Mouse (Mus musculus) heart, postnatal 14 days (tissue): ENCODE data around the gene A630095N17Rik. TPM values are rescaled to one million over a fixed set of nuclear protein-coding genes. Genes with fewer than 3 reads are reported as not detected.
A peak's percentile ranks its signal among the peaks of the same experiment; 100 is the strongest.

Source experiments
- DNase-seq, 2 experiments: peaks; one replicate each; pipeline ENCODE4 v3.0.0; 2021 to 2022
- intact Hi-C: fragments of 180-260 bp; cut with DNase I; formaldehyde crosslinking; loops from one replicate; pipeline ENCODE4 v1.15.1; 2025
- long read RNA-seq, 2 experiments: library from polyadenylated mRNA; stranded (forward); transcript quantifications; one replicate each; pipeline ENCODE4 v2.0.0; 2021
- total RNA-seq, 2 experiments: library from RNA; stranded (reverse); gene quantifications; 2 replicates each; pipeline ENCODE4 v1.2.3; 2021

The A630095N17Rik gene
- not detected for total RNA-seq
- long read RNA-seq, experiment 1 = 0 reads
- long read RNA-seq, experiment 2 = 0 reads

- intact Hi-C loops = no loop called here
- DNase-seq = no peak
Observed at GRCm38 (mm10) chr1:75231664-75232152, at the start of gene A630095N17Rik. Gene A630095N17Rik (minus strand): TSS chr1:75232102.

DNA sequence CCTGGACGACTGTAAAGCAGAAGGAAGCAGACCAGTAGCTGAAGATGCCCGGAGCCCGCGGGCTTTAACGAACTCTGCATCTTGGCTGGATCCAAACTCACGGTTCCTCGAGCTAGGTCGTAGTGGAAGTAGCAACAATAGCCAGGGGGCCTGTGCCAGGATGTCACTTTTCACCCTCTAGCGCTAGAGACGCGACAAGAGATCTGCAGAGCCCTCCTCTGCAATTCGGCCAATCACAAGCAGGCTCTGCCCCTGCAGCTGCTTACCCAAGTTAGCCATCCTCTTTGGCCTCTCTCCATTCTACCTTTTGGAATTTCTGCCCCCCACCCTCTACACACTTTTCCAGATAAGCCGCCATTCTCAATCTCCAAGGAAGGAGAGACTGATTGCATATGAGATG lies 46.3 kb upstream of the A630095N17Rik start, which contains the start of gene Resp18:
Gene Resp18, minus strand, starts transcription at position 188 of the 400 bp plus-strand sequence.
- intact Hi-C loops = no loop called here
- DNase-seq = no peak

DNA sequence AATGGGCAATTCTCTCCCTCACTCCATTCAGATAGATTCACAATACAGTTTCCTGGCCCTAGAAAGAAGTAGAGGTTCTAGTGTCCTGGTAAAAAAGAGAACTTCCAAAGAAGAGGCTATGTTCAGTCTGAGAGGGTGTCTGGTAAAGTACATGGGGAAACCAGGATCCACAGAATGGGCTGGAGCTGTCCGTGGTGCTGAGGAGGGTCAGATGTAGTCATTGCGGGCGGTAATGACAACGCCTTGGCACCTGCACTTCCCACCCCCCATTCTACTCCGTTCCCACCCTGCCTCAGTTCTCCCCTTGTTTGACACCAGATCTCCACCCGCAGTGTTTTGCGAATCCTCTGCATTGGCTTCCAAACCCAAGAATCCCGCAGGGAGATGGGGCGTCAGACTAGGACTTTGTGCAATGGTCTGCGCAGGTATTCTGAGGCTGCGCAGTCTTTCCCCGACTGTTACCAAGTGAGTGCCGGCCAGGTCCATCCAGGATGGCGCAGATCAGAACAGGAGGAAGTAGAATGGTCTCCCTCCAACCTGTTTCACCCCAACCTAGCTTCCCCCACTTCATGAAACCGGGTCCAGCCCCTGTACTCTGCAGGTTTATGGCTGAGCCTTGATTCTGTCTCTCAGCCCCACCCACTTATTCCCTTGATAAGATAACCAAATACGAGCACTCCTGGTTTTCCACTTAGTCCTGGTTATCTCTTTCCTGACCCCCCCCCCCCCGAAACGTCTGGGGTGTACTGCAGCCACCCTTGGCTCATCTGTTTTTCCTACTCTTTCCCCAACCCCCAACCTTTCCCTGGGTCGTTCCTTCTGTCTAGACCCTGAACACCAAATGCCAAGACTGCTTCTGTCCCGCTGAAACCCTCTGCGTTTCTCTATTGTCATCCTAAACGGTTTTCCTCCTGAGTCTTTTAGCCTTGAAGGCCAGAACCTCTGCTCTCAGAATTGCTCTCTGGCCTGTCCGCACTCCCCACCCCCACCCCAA lies 45.6 kb upstream of the A630095N17Rik start:
- intact Hi-C loops = no loop called here
- DNase-seq = peak; percentile 67 to 77

GRCm38 (mm10) chr1:75264091-75264880 lies 32.4 kb upstream of the A630095N17Rik start, which contains the start of gene Ptprn:
Gene Ptprn (minus strand): TSS chr1:75264502.
- DNase-seq = no peak
- intact Hi-C loops = no loop called here

GRCm38 (mm10) chr1:75262969-75263951 lies 31.4 kb upstream of the A630095N17Rik start:
- intact Hi-C loops = no loop called here
- peak; percentile 70 to 85 for DNase-seq

GRCm38 (mm10) chr1:75261278-75261677 lies 29.4 kb upstream of the A630095N17Rik start:
- no peak for DNase-seq
- intact Hi-C loops = no loop called here

DNA sequence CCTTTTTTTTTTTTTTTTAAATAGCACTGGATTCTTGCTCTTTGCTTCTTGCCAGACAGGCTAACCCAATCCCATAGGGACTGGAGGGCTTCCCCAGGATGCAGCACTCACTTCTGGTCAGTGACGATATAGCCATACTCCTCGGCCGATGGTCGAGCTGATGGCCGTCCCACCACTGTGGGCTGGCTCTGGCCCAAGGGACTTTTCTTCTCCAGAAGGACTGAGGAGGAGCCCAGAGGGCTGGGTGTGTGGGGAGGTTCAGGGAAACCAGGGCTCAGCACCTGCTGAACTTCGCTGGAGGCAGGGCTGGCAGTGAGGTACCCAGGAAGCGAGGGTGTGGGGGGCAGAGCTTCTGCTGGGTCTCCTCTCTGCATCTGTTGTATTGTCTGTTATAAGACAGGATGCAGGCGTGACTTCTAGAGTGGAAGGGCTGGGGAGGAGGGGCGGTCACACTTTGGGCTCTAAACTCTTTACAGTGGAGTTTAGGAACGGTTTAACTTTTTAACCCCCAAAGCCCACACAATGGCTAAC lies 23.7 kb upstream of the A630095N17Rik start:
- DNase-seq = peak in 1 of 2 experiments; percentile 36
- intact Hi-C loops = loop anchor here (2.0 to 10.0 kb wide), 2 partner anchors 35 to 311 kb away; no protein-coding TSS in a partner anchor

DNA sequence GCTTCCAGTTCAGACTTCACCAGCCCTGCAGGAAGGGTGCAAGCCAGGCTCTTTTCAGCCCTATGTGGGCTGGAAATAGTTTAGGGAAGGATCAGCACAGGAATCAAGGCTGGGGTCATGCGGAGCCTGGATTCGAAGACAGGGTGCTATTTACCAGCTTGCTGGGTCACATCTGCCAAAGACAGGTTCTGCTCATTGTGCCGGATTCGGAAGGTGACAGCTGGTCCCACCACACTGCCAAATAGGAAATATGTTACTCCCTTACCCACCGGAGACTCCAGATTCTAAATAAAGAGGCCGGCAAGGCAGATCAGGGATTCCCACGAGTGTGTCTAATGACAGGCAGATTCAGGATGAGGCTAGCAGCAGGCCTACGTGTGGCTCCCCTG lies 22.7 kb upstream of the A630095N17Rik start:
- no peak for DNase-seq
- intact Hi-C loops = loop anchor here (2.0 to 10.0 kb wide), 4 partner anchors 36 to 310 kb away; partner anchors contain the start of gene Abcb6

- peak; percentile 79 to 92 for DNase-seq
- intact Hi-C loops = loop anchor here (2.0 to 10.0 kb wide), 5 partner anchors 19 to 309 kb away; partner anchors contain the start of gene Abcb6
Observed at GRCm38 (mm10) chr1:75253849-75254624, 22.1 kb upstream of the A630095N17Rik start.

- DNase-seq = no peak
- intact Hi-C loops = loop anchor here (2.0 to 10.0 kb wide), 4 partner anchors 18 to 308 kb away; partner anchors contain the start of gene Abcb6
Observed at GRCm38 (mm10) chr1:75253029-75253428, 21.1 kb upstream of the A630095N17Rik start.

DNA sequence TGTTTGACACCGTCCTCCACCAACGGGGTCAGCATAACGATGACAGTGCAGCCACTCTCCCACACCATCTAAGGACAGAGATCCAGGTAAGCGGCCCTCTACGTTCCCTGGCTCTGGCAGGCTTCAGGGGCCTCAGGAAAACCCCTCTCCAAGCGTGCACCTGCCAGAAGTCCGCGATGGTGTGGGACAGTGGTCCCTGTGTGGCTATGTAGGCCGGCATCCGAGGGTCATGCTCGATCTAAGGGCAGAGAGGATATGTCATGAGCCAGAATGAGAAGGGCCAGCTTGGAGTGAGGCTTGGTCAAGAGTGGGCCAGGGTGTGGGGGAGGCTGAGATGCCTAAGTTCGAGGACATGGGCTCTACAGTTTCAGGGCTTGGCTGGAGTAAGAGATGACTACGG lies 20.4 kb upstream of the A630095N17Rik start:
- DNase-seq = no peak
- intact Hi-C loops = loop anchor here (2.0 to 10.0 kb wide), 4 partner anchors 18 to 308 kb away; partner anchors contain the start of gene Abcb6

DNA sequence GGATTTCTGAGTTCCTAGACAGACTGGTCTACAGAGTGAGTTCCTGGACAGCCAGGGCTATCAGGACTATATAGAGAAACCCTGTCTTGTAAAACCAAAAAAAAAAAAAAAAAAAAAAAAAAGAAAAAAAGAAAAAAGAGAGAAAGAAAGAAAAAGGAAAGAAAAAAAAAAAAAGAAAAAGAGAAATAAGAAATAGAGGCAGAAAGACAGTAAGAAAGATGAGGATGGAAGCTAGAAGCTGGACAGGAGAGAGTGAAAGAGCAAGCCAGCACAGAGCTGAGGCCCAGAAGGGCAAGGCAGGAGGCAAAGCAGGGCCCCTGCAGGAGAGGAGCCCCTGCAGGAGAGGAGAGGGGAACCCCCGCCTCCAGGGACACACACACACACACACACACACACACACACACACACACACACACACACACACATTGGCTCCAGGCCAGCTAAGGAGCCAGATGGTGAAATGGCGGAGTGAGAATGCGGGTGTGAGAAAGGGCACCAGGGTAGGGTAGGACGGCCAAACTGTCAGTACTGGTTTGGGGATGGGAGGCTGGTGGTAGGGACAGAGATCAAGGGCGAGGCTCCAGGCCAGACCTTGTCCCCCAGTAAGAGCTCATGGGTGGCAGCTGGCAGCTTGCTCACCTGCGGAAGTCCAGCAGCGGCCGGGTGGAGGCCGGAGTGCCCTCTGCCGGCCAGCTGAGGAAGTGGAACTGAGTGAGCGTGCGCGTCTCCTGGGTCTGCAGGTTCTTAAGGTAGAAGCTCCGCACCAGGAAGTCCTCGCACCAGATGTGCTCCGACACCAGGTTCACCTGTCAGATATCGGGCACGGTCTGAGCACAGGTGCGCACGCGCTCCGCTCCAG lies 19.4 kb upstream of the A630095N17Rik start:
- DNase-seq = peak; percentile 82 to 88
- intact Hi-C loops = loop anchor here (5.0 to 10.0 kb wide), 3 partner anchors 61 to 307 kb away; partner anchors contain the start of gene Abcb6

- DNase-seq = no peak
- intact Hi-C loops = loop anchor here (5.0 to 10.0 kb wide), 3 partner anchors 62 to 306 kb away; partner anchors contain the start of gene Abcb6
Observed at GRCm38 (mm10) chr1:75250498-75250897, 18.6 kb upstream of the A630095N17Rik start.

GRCm38 (mm10) chr1:75248041-75248772 lies 16.3 kb upstream of the A630095N17Rik start:
- DNase-seq = peak; percentile 63 to 78
- intact Hi-C loops = no loop called here

GRCm38 (mm10) chr1:75247071-75247930 lies 15.4 kb upstream of the A630095N17Rik start:
- intact Hi-C loops = no loop called here
- no peak for DNase-seq
